Mouse (Mus musculus) colon, adult 2 months (tissue): ENCODE results near the gene Hsd3b1. TPM values are rescaled to one million over a fixed set of nuclear protein-coding genes. Genes with fewer than 3 reads are reported as not detected.

ENCODE experiments used
- polyA plus RNA-seq: library from polyadenylated mRNA; depleted of rRNA; stranded (reverse); fragments of >200 nt; gene quantifications from 2 replicates; pipeline ENCODE4 v1.2.3, GENCODE M21; 2012; rRNA removed

Gene Hsd3b1
- not detected in 2 replicates for polyA plus RNA-seq

GRCm38 (mm10) chr3:98859576-98859975 lies at the start of gene Hsd3b1:
TSS of gene Hsd3b1 (minus strand) at chr3:98859794.

GRCm38 (mm10) chr3:98893057-98893772 lies 33.6 kb upstream of the Hsd3b1 start, which contains the start of gene Hao2:
TSS of gene Hao2 (minus strand) at chr3:98893239.

GRCm38 (mm10) chr3:98814101-98814670 lies 45.4 kb downstream of the Hsd3b1 start, which contains the start of gene Hsd3b6:
TSS of gene Hsd3b6 (minus strand) at chr3:98814443.

Other genes with a start within 250 kb of the Hsd3b1 start
- gene Hsd3b5, start 229.5 kb downstream of the Hsd3b1 start, polyA plus RNA-seq = not detected in 2 replicates
- 8.5 and 9.4 TPM in 2 replicates for gene Hsd3b2, start 135.3 kb downstream of the Hsd3b1 start, polyA plus RNA-seq
- gene Hsd3b3, start 96.7 kb downstream of the Hsd3b1 start, polyA plus RNA-seq = 108 and 109 TPM in 2 replicates
- not detected in 2 replicates for gene Hsd3b6, start 45.4 kb downstream of the Hsd3b1 start, polyA plus RNA-seq
- gene Hao2, start 33.4 kb upstream of the Hsd3b1 start, polyA plus RNA-seq = 68.4 and 93.7 TPM in 2 replicates